Mouse (Mus musculus) lung, postnatal 0 days (tissue): ENCODE measurements around the gene Acyp1.

ENCODE experiments used
- CTCF ChIP-seq: IDR thresholded peaks from 2 replicates; pipeline ENCODE4 v1.5.1; 2016; ENCODE audit warnings: antibody characterized with exemption, mild to moderate bottlenecking
- EP300 ChIP-seq: IDR thresholded peaks from 2 replicates; pipeline ENCODE4 v1.6.1; 2016; ENCODE audit warnings: antibody characterized with exemption, mild to moderate bottlenecking, control low read depth

GRCm38 (mm10) chr12:85337567-85338311 is 49.5 kb upstream of the Acyp1 start:
- TF ChIP-seq CTCF (no peak), EP300 (0 out of 2 replicates have a peak, but pooled peaks have one; percentile 50)
